Mouse (Mus musculus) kidney, embryonic 14.5 days (tissue): Measurements from ENCODE around the gene Etv6. TPM values are rescaled to one million over a fixed set of nuclear protein-coding genes. Genes with fewer than 3 reads are reported as not detected.

ENCODE experiments used
- ATAC-seq: fragments of 200-750 bp; cut with Nextera tagmentation; 2 replicates; pipeline ENCODE4 v1.8.0; 2017; ENCODE audit warnings: moderate number of reproducible peaks, mild to moderate bottlenecking, moderate TSS enrichment, moderate library complexity; ENCODE audit not compliant: low FRiP score, low TSS enrichment
- H3K27ac ChIP-seq: fragments of 300-500 bp; sonication (generic); 2 replicates; pipeline ENCODE4 v1.5.1; 2014; ENCODE audit warnings: low read depth, mild to moderate bottlenecking, low read length, moderate library complexity, mixed read lengths
- H3K27me3 ChIP-seq: fragments of 300-500 bp; sonication (generic); 2 replicates; pipeline ENCODE4 v1.6.1; 2014; ENCODE audit warnings: mild to moderate bottlenecking, low read length; ENCODE audit not compliant: control insufficient read depth, insufficient read depth
- H3K36me3 ChIP-seq: fragments of 300-500 bp; sonication (generic); 2 replicates; pipeline ENCODE4 v1.6.1; 2014; ENCODE audit warnings: low read length, mixed read lengths; ENCODE audit not compliant: control insufficient read depth, insufficient read depth
- H3K4me1 ChIP-seq: fragments of 300-500 bp; sonication (generic); 2 replicates; pipeline ENCODE4 v1.6.1; 2014; ENCODE audit warnings: low read length, mixed read lengths; ENCODE audit not compliant: control insufficient read depth, insufficient read depth
- H3K4me2 ChIP-seq: fragments of 300-500 bp; sonication (generic); replicated peaks from 2 replicates; pipeline ENCODE4 v1.6.1; 2014; ENCODE audit warnings: low read depth, mild to moderate bottlenecking, low read length
- H3K4me3 ChIP-seq: fragments of 300-500 bp; sonication (generic); 2 replicates; pipeline ENCODE4 v1.5.1; 2014; ENCODE audit warnings: mild to moderate bottlenecking, low read length
- H3K9ac ChIP-seq: fragments of 300-500 bp; sonication (generic); 2 replicates; pipeline ENCODE4 v1.6.1; 2014; ENCODE audit warnings: low read depth, mild to moderate bottlenecking, low read length, moderate library complexity
- H3K9me3 ChIP-seq: fragments of 300-500 bp; sonication (generic); 2 replicates; pipeline ENCODE4 v1.6.1; 2016; ENCODE audit warnings: low read length; ENCODE audit not compliant: control insufficient read depth
- WGBS: fragments of 180-500 bp; shearing (Covaris S2); extraction: QIAGEN DNeasy Blood & Tissue Kit; methylation state at CpG from one replicate; pipeline ENCODE4 v1.1.7; 2014; 5-methylcytosine and 5-hydroxymethylcytosine counted together
- polyA plus RNA-seq: library from polyadenylated mRNA; unstranded; fragments of >200 nt; fragmentation: Nextera tagmentation; extraction: Ambion mirVana; gene quantifications from 2 replicates; pipeline ENCODE4 v1.2.1, GENCODE M21; 2014

Etv6 gene
- polyA plus RNA-seq, 1 experiment from 2014 or later = 18.1 TPM

GRCm38 (mm10) chr6:134190597-134191278 lies 155.2 kb downstream of the Etv6 start:
- H3K4me3 ChIP-seq = no peak overlapping the region
- no peak overlapping the region for H3K27ac ChIP-seq
- H3K4me1 ChIP-seq = peaks cover 22% of the 10 kb centered on the region; the same call in 1 of the 2 replicates
- no peaks in the 10 kb centered on the region for H3K36me3 ChIP-seq
- WGBS = 71% methylated on average over 7 of the region's 7 CpGs
- no peaks in the 10 kb centered on the region for H3K27me3 ChIP-seq
- no peak overlapping the region for H3K9ac ChIP-seq
- H3K9me3 ChIP-seq = no peaks in the 10 kb centered on the region
- ATAC-seq = no peak
- H3K4me2 ChIP-seq = no peak overlapping the region

GRCm38 (mm10) chr6:134192710-134193109 lies 157.2 kb downstream of the Etv6 start:
- H3K4me2 ChIP-seq = no peak overlapping the region
- no peak overlapping the region for H3K9ac ChIP-seq
- H3K36me3 ChIP-seq = no peaks in the 10 kb centered on the region
- H3K4me1 ChIP-seq = peaks cover 22% of the 10 kb centered on the region; the same call in 1 of the 2 replicates
- no peak overlapping the region for H3K4me3 ChIP-seq
- no peak for ATAC-seq
- no peaks in the 10 kb centered on the region for H3K9me3 ChIP-seq
- no peaks in the 10 kb centered on the region for H3K27me3 ChIP-seq
- no peak overlapping the region for H3K27ac ChIP-seq

- H3K9ac ChIP-seq = no peak overlapping the region
- H3K4me2 ChIP-seq = no peak overlapping the region
- H3K36me3 ChIP-seq = no peaks in the 10 kb centered on the region; the same call in 1 of the 2 replicates
- H3K4me3 ChIP-seq = no peak overlapping the region
- ATAC-seq = no peak
- no peaks in the 10 kb centered on the region for H3K9me3 ChIP-seq
- no peaks in the 10 kb centered on the region for H3K27me3 ChIP-seq
- peak overlapping the region; percentile 17; the same call in 1 of the 2 replicates for H3K27ac ChIP-seq
- H3K4me1 ChIP-seq = no peaks in the 10 kb centered on the region
- 97% methylated on average over 1 of the region's 1 CpGs for WGBS
Observed at GRCm38 (mm10) chr6:134199895-134200294, 164.4 kb downstream of the Etv6 start.

GRCm38 (mm10) chr6:134200577-134200976 lies 165.1 kb downstream of the Etv6 start:
- Histone ChIP-seq H3K4me3 (no peak overlapping the region), H3K4me1 (no peaks in the 10 kb centered on the region), H3K4me2 (no peak overlapping the region), H3K9me3 (no peaks in the 10 kb centered on the region), H3K9ac (no peak overlapping the region), H3K27ac (peak overlapping the region; percentile 17; the same call in 1 of the 2 replicates), H3K36me3 (no peaks in the 10 kb centered on the region; the same call in 1 of the 2 replicates), H3K27me3 (no peaks in the 10 kb centered on the region)
- 84% methylated on average over 10 of the region's 10 CpGs for WGBS
- ATAC-seq = no peak

GRCm38 (mm10) chr6:134202176-134202575 lies 166.7 kb downstream of the Etv6 start:
- no peak overlapping the region for H3K9ac ChIP-seq
- H3K4me3 ChIP-seq = no peak overlapping the region
- H3K27me3 ChIP-seq = no peaks in the 10 kb centered on the region
- peaks cover 5% of the 10 kb centered on the region; the same call in 1 of the 2 replicates for H3K4me1 ChIP-seq
- no peak for ATAC-seq
- no peaks in the 10 kb centered on the region for H3K9me3 ChIP-seq
- H3K27ac ChIP-seq = no peak overlapping the region
- WGBS = 86% methylated on average over 5 of the region's 5 CpGs
- H3K36me3 ChIP-seq = no peaks in the 10 kb centered on the region; the same call in 1 of the 2 replicates
- H3K4me2 ChIP-seq = no peak overlapping the region

- H3K4me3 ChIP-seq = no peak overlapping the region
- ATAC-seq = no peak
- no peak overlapping the region for H3K9ac ChIP-seq
- WGBS = 94% methylated on average over 10 of the region's 11 CpGs
- H3K9me3 ChIP-seq = no peaks in the 10 kb centered on the region
- H3K36me3 ChIP-seq = no peaks in the 10 kb centered on the region; the same call in 1 of the 2 replicates
- no peak overlapping the region for H3K27ac ChIP-seq
- H3K4me2 ChIP-seq = no peak overlapping the region
- no peaks in the 10 kb centered on the region for H3K27me3 ChIP-seq
- peaks cover 14% of the 10 kb centered on the region; the same call in 1 of the 2 replicates for H3K4me1 ChIP-seq
Observed at GRCm38 (mm10) chr6:134205163-134205562, 169.7 kb downstream of the Etv6 start.

GRCm38 (mm10) chr6:134205726-134206125 lies 170.2 kb downstream of the Etv6 start:
- Histone ChIP-seq H3K4me3 (no peak overlapping the region), H3K4me1 (peaks cover 14% of the 10 kb centered on the region; the same call in 1 of the 2 replicates), H3K27ac (no peak overlapping the region), H3K9ac (no peak overlapping the region), H3K9me3 (no peaks in the 10 kb centered on the region), H3K36me3 (no peaks in the 10 kb centered on the region; the same call in 1 of the 2 replicates), H3K27me3 (no peaks in the 10 kb centered on the region), H3K4me2 (no peak overlapping the region)
- WGBS = 61% methylated on average over 5 of the region's 5 CpGs
- no peak for ATAC-seq

GRCm38 (mm10) chr6:134206251-134206650 lies 170.8 kb downstream of the Etv6 start:
- peaks cover 14% of the 10 kb centered on the region; the same call in 1 of the 2 replicates for H3K4me1 ChIP-seq
- no peaks in the 10 kb centered on the region; the same call in 1 of the 2 replicates for H3K36me3 ChIP-seq
- no peak overlapping the region for H3K9ac ChIP-seq
- H3K4me3 ChIP-seq = no peak overlapping the region
- no peaks in the 10 kb centered on the region for H3K27me3 ChIP-seq
- H3K9me3 ChIP-seq = no peaks in the 10 kb centered on the region
- no peak for ATAC-seq
- no peak overlapping the region for H3K27ac ChIP-seq
- H3K4me2 ChIP-seq = no peak overlapping the region
- WGBS = 87% methylated on average over 5 of the region's 5 CpGs

GRCm38 (mm10) chr6:134207391-134208179 lies 172.1 kb downstream of the Etv6 start:
- H3K27ac ChIP-seq = no peak overlapping the region
- 78% methylated on average over 19 of the region's 19 CpGs for WGBS
- ATAC-seq = peak; percentile 60
- peaks cover 14% of the 10 kb centered on the region; the same call in 1 of the 2 replicates for H3K4me1 ChIP-seq
- H3K4me3 ChIP-seq = no peak overlapping the region
- no peaks in the 10 kb centered on the region; the same call in 1 of the 2 replicates for H3K36me3 ChIP-seq
- H3K9ac ChIP-seq = no peak overlapping the region
- no peaks in the 10 kb centered on the region for H3K9me3 ChIP-seq
- H3K4me2 ChIP-seq = no peak overlapping the region
- H3K27me3 ChIP-seq = no peaks in the 10 kb centered on the region
